Mouse (Mus musculus) liver, postnatal 0 days (tissue): ENCODE measurements around the gene Cdc14a.

ENCODE experiments used
- CTCF ChIP-seq: sonication (generic); IDR thresholded peaks from 2 replicates; pipeline ENCODE4 v1.5.1; 2016; ENCODE audit warnings: antibody characterized with exemption, low read depth
- EP300 ChIP-seq: IDR thresholded peaks from 2 replicates; pipeline ENCODE4 v1.6.1; 2016; ENCODE audit warnings: antibody characterized with exemption, low read depth, mild to moderate bottlenecking

- TF ChIP-seq CTCF (no peak), EP300 (no peak; the same call in 1 of the 2 replicates)
These were observed 34.0 kb downstream of the Cdc14a start for GRCm38 (mm10) chr3:116389500-116390470.
